In the genomic region with DNA sequence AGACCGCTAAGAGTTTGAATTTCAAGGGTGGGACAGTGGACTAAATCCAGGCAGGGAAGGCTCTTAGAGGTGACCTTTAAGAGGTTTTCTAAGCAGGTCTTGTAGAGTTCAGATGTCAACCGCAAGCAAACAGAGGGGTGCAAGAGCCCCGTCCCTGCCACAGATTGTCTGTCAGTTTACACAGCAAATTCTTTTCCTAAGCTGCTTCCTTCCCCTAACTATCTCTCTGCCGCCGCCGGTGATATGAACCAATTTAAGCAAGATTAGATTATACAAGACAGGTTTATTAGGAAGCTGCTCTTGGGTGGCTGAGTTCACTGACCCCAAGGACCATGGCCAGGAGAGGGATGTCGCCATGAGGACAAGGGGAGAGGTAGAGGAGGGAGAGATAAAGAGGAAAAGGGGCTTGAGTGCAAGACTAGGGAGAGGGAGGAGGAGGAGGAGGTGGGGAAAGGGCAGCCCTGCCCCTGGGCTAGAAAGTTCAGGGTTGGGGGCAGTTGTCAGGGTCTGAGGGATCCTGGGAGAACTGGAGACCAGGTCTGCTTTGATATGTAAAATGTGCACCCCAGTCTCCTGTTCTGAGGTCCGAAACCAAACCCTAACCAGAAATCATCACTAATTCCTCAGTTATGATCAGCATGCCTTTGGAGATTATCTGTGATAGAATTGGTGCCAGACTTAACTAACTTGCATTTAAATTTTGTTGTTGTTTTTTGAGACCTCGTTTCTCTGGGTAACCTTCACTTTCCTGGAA, we compare ENCODE assay signal across 9 mouse cellular contexts. TPM values are rescaled to one million over a fixed set of nuclear protein-coding genes. Genes with fewer than 3 reads are reported as not detected.
DNase-seq lines count a peak whose midpoint lies in the region; ATAC-seq and TF ChIP-seq lines count a peak whose summit lies in the region.
"Had no signal": no experiment of that assay in that cellular context is flagged by ENCODE, and none has a peak within 500 bp of the region (broad histone marks: within the 10 kb centered on the region; RNA-seq: fewer than 3 reads in every experiment).

No protein-coding gene starts in this region.

- no peaks in the 10 kb centered on the region for H3K9me3 ChIP-seq in hindbrain, embryonic 10.5 days
- no peaks in the 10 kb centered on the region for H3K9me3 ChIP-seq in hindbrain, embryonic 13.5 days
- no peaks in the 10 kb centered on the region for H3K9me3 ChIP-seq in stomach, embryonic 14.5 days (ENCODE audit: control insufficient read depth, low read depth, low read length)
- no peaks in the 10 kb centered on the region for H3K9me3 ChIP-seq in stomach, postnatal 0 days (ENCODE audit: control insufficient read depth, low read length)
- no peaks in the 10 kb centered on the region for H3K9me3 ChIP-seq in hindbrain, embryonic 15.5 days

- H3K4me2 ChIP-seq in hindbrain, embryonic 13.5 days, result no peak overlapping the region
- H3K4me2 ChIP-seq in stomach, embryonic 14.5 days (replicated peaks; ENCODE audit: low read depth, low read length), result peak overlapping the region; percentile 22; the same call in 1 of the 2 replicates
- H3K4me2 ChIP-seq in stomach, postnatal 0 days (replicated peaks; ENCODE audit: low read depth), result no peak overlapping the region; the same call in 1 of the 2 replicates
- H3K4me2 ChIP-seq in hindbrain, embryonic 15.5 days, result peak overlapping the region; percentile 23; the same call in 1 of the 2 replicates

- no peak for TF ChIP-seq EP300 in stomach, postnatal 0 days (optimal IDR thresholded peaks at IDR 0.05)

- H3K9ac ChIP-seq in hindbrain, embryonic 13.5 days, result no peak overlapping the region
- no peak overlapping the region for H3K9ac ChIP-seq in stomach, embryonic 14.5 days (replicated peaks; ENCODE audit: low read depth, low read length)
- H3K9ac ChIP-seq in stomach, postnatal 0 days (ENCODE audit: low read length), result no peak overlapping the region
- no peak overlapping the region for H3K9ac ChIP-seq in hindbrain, embryonic 15.5 days

- no peak for DNase-seq in hindbrain, embryonic 10.5 days (ENCODE audit: low spot score)
- DNase-seq in stomach, postnatal 0 days (ENCODE audit: low spot score), result no peak
- DNase-seq in left cerebral cortex, adult 2 months (ENCODE audit: extremely low spot score in 1 of 2, low spot score in 2 of 2), result no peak
- DNase-seq in urinary bladder, postnatal 10 days (ENCODE audit: low spot score), result no peak
- DNase-seq: cerebellum, postnatal 14 days had no signal

- 14% methylated on average over 9 of the region's 9 CpGs for WGBS in hindbrain, embryonic 10.5 days
- 17% methylated on average over 9 of the region's 9 CpGs for WGBS in hindbrain, embryonic 13.5 days
- 9% methylated on average over 9 of the region's 9 CpGs for WGBS in stomach, embryonic 14.5 days
- 14% methylated on average over 9 of the region's 9 CpGs for WGBS in stomach, postnatal 0 days
- 22% methylated on average over 9 of the region's 9 CpGs for WGBS in hindbrain, embryonic 15.5 days

- H3K27me3 ChIP-seq in hindbrain, embryonic 10.5 days (ENCODE audit: insufficient read depth, poor library complexity, severe bottlenecking), result peaks cover 56% of the 10 kb centered on the region
- H3K27me3 ChIP-seq in hindbrain, embryonic 13.5 days, result peaks cover 58% of the 10 kb centered on the region
- peaks cover 18% of the 10 kb centered on the region for H3K27me3 ChIP-seq in stomach, embryonic 14.5 days (ENCODE audit: control insufficient read depth, insufficient read depth, low read length)
- H3K27me3 ChIP-seq in stomach, postnatal 0 days (ENCODE audit: control insufficient read depth, insufficient read depth, low read length), result 0 out of 2 replicates have a peak, but pooled peaks cover 2% of the 10 kb centered on the region
- H3K27me3 ChIP-seq in hindbrain, embryonic 15.5 days, result peaks cover 36% of the 10 kb centered on the region

- no peak for ATAC-seq in hindbrain, embryonic 13.5 days (ENCODE audit: low FRiP score)
- no peak for ATAC-seq in stomach, embryonic 14.5 days (ENCODE audit: insufficient number of reproducible peaks, insufficient read depth, low FRiP score, low read depth)
- ATAC-seq in stomach, postnatal 0 days (ENCODE audit: low FRiP score, low TSS enrichment), result no peak
- no peak for ATAC-seq in hindbrain, embryonic 15.5 days (ENCODE audit: low FRiP score, low read depth)
- ATAC-seq: inflammation-experienced regulatory T-cells, adult 6 months had no signal

- H3K4me3 ChIP-seq in hindbrain, embryonic 10.5 days, result 0 out of 2 replicates have a peak overlapping the region, but pooled peaks have one; percentile 11
- no peak overlapping the region for H3K4me3 ChIP-seq in hindbrain, embryonic 13.5 days
- H3K4me3 ChIP-seq in stomach, embryonic 14.5 days (ENCODE audit: low read depth, low read length), result peak overlapping the region; percentile 9; the same call in 1 of the 2 replicates
- H3K4me3 ChIP-seq in stomach, postnatal 0 days (ENCODE audit: low read depth, low read length), result no peak overlapping the region
- no peak overlapping the region for H3K4me3 ChIP-seq in hindbrain, embryonic 15.5 days
- H3K4me3 ChIP-seq in left cerebral cortex, adult 2 months, result no peak overlapping the region

- H3K27ac ChIP-seq in hindbrain, embryonic 10.5 days, result no peak overlapping the region
- no peak overlapping the region for H3K27ac ChIP-seq in hindbrain, embryonic 13.5 days
- H3K27ac ChIP-seq in stomach, embryonic 14.5 days (ENCODE audit: low read length), result no peak overlapping the region
- no peak overlapping the region for H3K27ac ChIP-seq in stomach, postnatal 0 days (replicated peaks)
- no peak overlapping the region for H3K27ac ChIP-seq in hindbrain, embryonic 15.5 days (replicated peaks)
- H3K27ac ChIP-seq in left cerebral cortex, adult 2 months, result no peak overlapping the region

- TF ChIP-seq CTCF in stomach, postnatal 0 days (IDR thresholded peaks at IDR 0.05; ENCODE audit: low read depth), result no peak
- no peak for TF ChIP-seq CTCF in left cerebral cortex, adult 2 months (IDR thresholded peaks at IDR 0.05)

- no peaks in the 10 kb centered on the region for H3K36me3 ChIP-seq in hindbrain, embryonic 10.5 days
- no peaks in the 10 kb centered on the region for H3K36me3 ChIP-seq in hindbrain, embryonic 13.5 days
- no peaks in the 10 kb centered on the region for H3K36me3 ChIP-seq in stomach, embryonic 14.5 days (ENCODE audit: control insufficient read depth, insufficient read depth, low read length)
- no peaks in the 10 kb centered on the region for H3K36me3 ChIP-seq in stomach, postnatal 0 days (ENCODE audit: control insufficient read depth, insufficient read depth, low read length)
- no peaks in the 10 kb centered on the region for H3K36me3 ChIP-seq in hindbrain, embryonic 15.5 days

- intact Hi-C loops in left cerebral cortex, adult 2 months (cut with DNase I), result no loop called here

- peaks cover 43% of the 10 kb centered on the region for H3K4me1 ChIP-seq in hindbrain, embryonic 10.5 days (replicated peaks)
- H3K4me1 ChIP-seq in hindbrain, embryonic 13.5 days (replicated peaks), result peaks cover 28% of the 10 kb centered on the region
- H3K4me1 ChIP-seq in stomach, embryonic 14.5 days (ENCODE audit: control insufficient read depth, insufficient read depth, low read length), result peaks cover 17% of the 10 kb centered on the region
- no peaks in the 10 kb centered on the region for H3K4me1 ChIP-seq in stomach, postnatal 0 days (replicated peaks; ENCODE audit: control insufficient read depth, insufficient read depth)
- peaks cover 29% of the 10 kb centered on the region for H3K4me1 ChIP-seq in hindbrain, embryonic 15.5 days (replicated peaks)

RNA-seq across cellular contexts. Expression of gene Upp1, which starts 2.4 kb away (rescaled TPM):
- polyA plus RNA-seq in hindbrain, embryonic 10.5 days (2016; fragmentation: Nextera tagmentation; extraction: Ambion mirVana), result 12.0 and 14.8 TPM in 2 replicates
- polyA plus RNA-seq in hindbrain, embryonic 13.5 days (2015; fragmentation: Nextera tagmentation; extraction: Ambion mirVana), result 2.0 and 2.8 TPM in 2 replicates
- 6.0 and 8.3 TPM in 2 replicates for polyA plus RNA-seq in stomach, embryonic 14.5 days (2014; fragmentation: Nextera tagmentation; extraction: Ambion mirVana)
- 18.7 and 18.8 TPM in 2 replicates for polyA plus RNA-seq in stomach, postnatal 0 days (2015; fragmentation: Nextera tagmentation; extraction: Ambion mirVana)
- 3.8 and 4.5 TPM in 2 replicates for polyA plus RNA-seq in hindbrain, embryonic 15.5 days (2015; fragmentation: Nextera tagmentation; extraction: Ambion mirVana)
- 1 to 10 TPM; 1.8 to 5.4 TPM for total RNA-seq in left cerebral cortex, adult 2 months (2021)

Comparison
In these comparisons a context has a peak if more than half of its experiments do, and no peak if none do; other contexts are left out.
1. H3K4me3 ChIP-seq: peak in hindbrain, embryonic 10.5 days (single experiment) and stomach, embryonic 14.5 days (single experiment); none in hindbrain, embryonic 13.5 days (single experiment), stomach, postnatal 0 days (single experiment), hindbrain, embryonic 15.5 days (single experiment) and left cerebral cortex, adult 2 months (single experiment).
2. H3K4me2 ChIP-seq: peak in stomach, embryonic 14.5 days (single experiment) and hindbrain, embryonic 15.5 days (single experiment); none in hindbrain, embryonic 13.5 days (single experiment) and stomach, postnatal 0 days (single experiment).